Mouse (Mus musculus) urinary bladder, postnatal 25 days (tissue): ENCODE results near the gene Evi2.
A peak's percentile ranks its signal among the peaks of the same experiment; 100 is the strongest.

Experiments
- DNase-seq: peaks from one replicate; pipeline ENCODE4 v3.0.0; 2022; ENCODE audit warnings: low spot score

Gene Evi2

GRCm38 (mm10) chr11:79524310-79524575, 6.1 kb downstream of the Evi2 start:
- DNase-seq, result no peak

- no peak for DNase-seq
Observed at GRCm38 (mm10) chr11:79523560-79524309, 6.7 kb downstream of the Evi2 start, which contains the start of gene Evi2b. Gene Evi2b, minus strand, starts transcription at chr11:79523762.

GRCm38 (mm10) chr11:79522944-79523343, 7.4 kb downstream of the Evi2 start:
- no peak for DNase-seq

GRCm38 (mm10) chr11:79521930-79522329, 8.5 kb downstream of the Evi2 start:
- no peak for DNase-seq

- no peak for DNase-seq
Observed at GRCm38 (mm10) chr11:79520772-79521171, 9.6 kb downstream of the Evi2 start.

- no peak for DNase-seq
Observed at GRCm38 (mm10) chr11:79519878-79520291, 10.5 kb downstream of the Evi2 start.

GRCm38 (mm10) chr11:79519299-79519698, 11.1 kb downstream of the Evi2 start:
- no peak for DNase-seq

- DNase-seq, result no peak
Observed at GRCm38 (mm10) chr11:79515798-79516197, 14.6 kb downstream of the Evi2 start.

GRCm38 (mm10) chr11:79515331-79515730, 15.1 kb downstream of the Evi2 start:
- no peak for DNase-seq

- no peak for DNase-seq
Observed at GRCm38 (mm10) chr11:79511970-79512369, 18.4 kb downstream of the Evi2 start.

GRCm38 (mm10) chr11:79504506-79504905, 25.9 kb downstream of the Evi2 start:
- no peak for DNase-seq

- DNase-seq, result no peak
Observed at GRCm38 (mm10) chr11:79503845-79504244, 26.5 kb downstream of the Evi2 start, which contains the start of gene Omg. Gene Omg, minus strand, starts transcription at chr11:79504084.

- no peak for DNase-seq
Observed at GRCm38 (mm10) chr11:79502917-79503316, 27.5 kb downstream of the Evi2 start.

- no peak for DNase-seq
Observed at GRCm38 (mm10) chr11:79494976-79495800, 35.2 kb downstream of the Evi2 start.

GRCm38 (mm10) chr11:79484721-79485120, 45.7 kb downstream of the Evi2 start:
- DNase-seq, result no peak

- peak; percentile 4 for DNase-seq
Observed at GRCm38 (mm10) chr11:79483876-79484528, 46.4 kb downstream of the Evi2 start.

- DNase-seq, result no peak
Observed at GRCm38 (mm10) chr11:79483392-79483791, 47.0 kb downstream of the Evi2 start.

GRCm38 (mm10) chr11:79468097-79468496, 62.3 kb downstream of the Evi2 start:
- no peak for DNase-seq
